Mouse (Mus musculus) heart, adult 8-10 months (tissue): ENCODE measurements at regions not wholly inside any gene's neighbourhood (a gene's known extent, or its start where the extent isn't known, plus 50 kb on each side); places are given as distances from the start of the nearest gene placed in this dataset.
"Not testable (repeated sequence)": the region's sequence is repeated elsewhere in the genome, so short reads cannot be mapped to it uniquely, and the experiment has no call there.

Experiments
- DNase-seq: peaks from one replicate; pipeline ENCODE4 v3.0.0; 2022; ENCODE audit warnings: low spot score

- DNase-seq = no peak
These were observed 321.0 kb downstream of the Tm4sf1 start for GRCm38 (mm10) chr3:56980593-56981304.

GRCm38 (mm10) chr3:56966008-56966407 is 335.8 kb downstream of the Tm4sf1 start:
- no peak for DNase-seq

GRCm38 (mm10) chr3:56965444-56965843 is 336.3 kb downstream of the Tm4sf1 start:
- DNase-seq = no peak

- no peak for DNase-seq
These were observed 337.6 kb downstream of the Tm4sf1 start for GRCm38 (mm10) chr3:56964156-56964555.

GRCm38 (mm10) chr3:56963251-56963650 is 338.5 kb downstream of the Tm4sf1 start:
- DNase-seq = no peak

- DNase-seq = no peak
These were observed 339.4 kb downstream of the Tm4sf1 start for GRCm38 (mm10) chr3:56962248-56963013.

GRCm38 (mm10) chr3:56956978-56957377 is 344.8 kb downstream of the Tm4sf1 start:
- DNase-seq = no peak

GRCm38 (mm10) chr3:56955799-56956121 is 346.0 kb downstream of the Tm4sf1 start:
- no peak for DNase-seq

GRCm38 (mm10) chr3:56955098-56955798 is 346.5 kb downstream of the Tm4sf1 start:
- no peak for DNase-seq

- not testable (repeated sequence) for DNase-seq
These were observed 359.2 kb downstream of the Tm4sf1 start for GRCm38 (mm10) chr3:56942557-56942956.

- DNase-seq = not testable (repeated sequence)
These were observed 372.8 kb downstream of the Tm4sf1 start for GRCm38 (mm10) chr3:56928940-56929339.

GRCm38 (mm10) chr3:56898491-56898890 is 403.3 kb downstream of the Tm4sf1 start:
- DNase-seq = no peak

GRCm38 (mm10) chr3:56877062-56877461 is 424.7 kb downstream of the Tm4sf1 start:
- no peak for DNase-seq

- DNase-seq = no peak
These were observed 438.2 kb downstream of the Tm4sf1 start for GRCm38 (mm10) chr3:56863591-56863990.

- no peak for DNase-seq
These were observed 441.9 kb downstream of the Tm4sf1 start for GRCm38 (mm10) chr3:56859841-56860240.

GRCm38 (mm10) chr3:56845462-56845770 is 456.4 kb downstream of the Tm4sf1 start:
- no peak for DNase-seq

- DNase-seq = no peak
These were observed 456.9 kb downstream of the Tm4sf1 start for GRCm38 (mm10) chr3:56844681-56845461.

- no peak for DNase-seq
These were observed 464.6 kb downstream of the Tm4sf1 start for GRCm38 (mm10) chr3:56837176-56837575.

- peak; percentile 5 for DNase-seq
These were observed 471.3 kb downstream of the Tm4sf1 start for GRCm38 (mm10) chr3:56830315-56831097.

GRCm38 (mm10) chr3:56824157-56824556 is 477.6 kb downstream of the Tm4sf1 start:
- DNase-seq = no peak

GRCm38 (mm10) chr3:56810548-56811071 is 491.2 kb downstream of the Tm4sf1 start:
- no peak for DNase-seq
